Mouse (Mus musculus) heart, embryonic 12.5 days (tissue): ENCODE data around the gene Tmsb10. TPM values are rescaled to one million over a fixed set of nuclear protein-coding genes. Genes with fewer than 3 reads are reported as not detected.

Experiments used
- ATAC-seq: fragments of 200-750 bp; cut with Nextera tagmentation; 2 replicates; pipeline ENCODE4 v1.8.0; 2017; ENCODE audit warnings: moderate TSS enrichment, moderate library complexity; ENCODE audit not compliant: insufficient number of reproducible peaks, low FRiP score
- H3K27ac ChIP-seq: fragments of 300-500 bp; sonication (generic); 2 replicates; pipeline ENCODE4 v1.5.1; 2016; ENCODE audit warnings: mild to moderate bottlenecking, moderate library complexity; ENCODE audit not compliant: poor library complexity, severe bottlenecking
- H3K27me3 ChIP-seq: fragments of 300-500 bp; sonication (generic); replicated peaks from 2 replicates; pipeline ENCODE4 v1.6.1; 2016; ENCODE audit warnings: mild to moderate bottlenecking, moderate library complexity
- H3K36me3 ChIP-seq: fragments of 300-500 bp; sonication (generic); 2 replicates; pipeline ENCODE4 v1.6.1; 2016; ENCODE audit warnings: mild to moderate bottlenecking, moderate library complexity
- H3K4me1 ChIP-seq: fragments of 300-500 bp; sonication (generic); replicated peaks from 2 replicates; pipeline ENCODE4 v1.6.1; 2016; ENCODE audit warnings: mild to moderate bottlenecking
- H3K4me2 ChIP-seq: fragments of 300-500 bp; sonication (generic); 2 replicates; pipeline ENCODE4 v1.6.1; 2016; ENCODE audit warnings: mild to moderate bottlenecking, moderate library complexity
- H3K4me3 ChIP-seq: fragments of 300-500 bp; sonication (generic); 2 replicates; pipeline ENCODE4 v1.5.1; 2016; ENCODE audit warnings: mild to moderate bottlenecking
- H3K9ac ChIP-seq: fragments of 300-500 bp; sonication (generic); 2 replicates; pipeline ENCODE4 v1.6.1; 2016; ENCODE audit warnings: mild to moderate bottlenecking, moderate library complexity
- H3K9me3 ChIP-seq: fragments of 300-500 bp; sonication (generic); replicated peaks from 2 replicates; pipeline ENCODE4 v1.6.1; 2016; ENCODE audit warnings: mild to moderate bottlenecking, moderate library complexity
- WGBS: fragments of 180-500 bp; shearing (Covaris S2); methylation state at CpG from one replicate; pipeline ENCODE4 v1.1.7; 2016; 5-methylcytosine and 5-hydroxymethylcytosine counted together
- polyA plus RNA-seq: library from polyadenylated mRNA; unstranded; fragments of >200 nt; fragmentation: Nextera tagmentation; extraction: Ambion mirVana; gene quantifications from 2 replicates; pipeline ENCODE4 v1.2.1, GENCODE M21; 2016

The Tmsb10 gene
- polyA plus RNA-seq, 1 experiment from 2014 or later, result 2,375 TPM

DNA sequence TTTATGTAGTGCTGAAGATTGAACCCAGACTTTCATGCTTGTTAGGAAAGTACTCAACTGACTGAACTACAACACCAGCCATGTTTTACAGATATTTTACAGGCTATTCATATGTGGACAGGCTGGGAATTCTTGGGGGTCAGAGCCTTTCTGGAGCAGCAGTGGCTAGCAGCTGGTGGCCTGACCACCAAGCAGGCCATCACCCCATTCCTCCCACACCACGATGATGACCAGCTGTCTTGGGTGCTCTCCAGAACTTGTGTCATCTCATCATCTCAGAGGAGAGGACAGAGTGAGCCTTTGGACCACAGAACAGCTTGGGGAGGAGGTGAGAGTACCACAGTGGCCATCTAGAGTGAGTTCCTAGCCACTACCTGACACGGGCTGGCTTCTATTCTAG is 18.3 kb upstream of the Tmsb10 start:
- H3K27me3 ChIP-seq, result no peaks in the 10 kb centered on the region
- H3K4me3 ChIP-seq, result no peak overlapping the region
- 72% methylated on average over 2 of the region's 2 CpGs for WGBS
- H3K27ac ChIP-seq, result no peak overlapping the region
- ATAC-seq, result no peak
- H3K36me3 ChIP-seq, result no peaks in the 10 kb centered on the region
- no peaks in the 10 kb centered on the region for H3K9me3 ChIP-seq
- no peak overlapping the region for H3K4me2 ChIP-seq
- H3K4me1 ChIP-seq, result peaks cover 11% of the 10 kb centered on the region
- H3K9ac ChIP-seq, result no peak overlapping the region

DNA sequence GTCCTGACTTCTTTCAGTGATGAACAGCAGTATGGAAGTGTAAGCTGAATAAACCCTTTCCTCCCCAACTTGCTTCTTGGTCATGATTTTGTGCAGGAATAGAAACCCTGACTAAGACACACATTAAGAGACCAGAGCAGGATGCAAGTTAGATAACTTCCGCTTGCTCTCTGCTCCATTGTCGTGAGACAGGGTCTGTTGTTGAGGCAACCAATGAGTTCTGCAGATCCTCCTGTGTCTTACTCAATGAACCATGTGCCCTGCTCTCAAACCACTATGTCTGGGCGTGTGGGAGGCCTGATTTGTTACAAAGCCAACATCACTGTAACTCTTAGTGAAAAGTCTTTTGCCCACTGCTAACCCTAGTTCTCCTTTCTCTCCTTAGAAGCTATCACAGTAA is 12.5 kb upstream of the Tmsb10 start:
- Histone ChIP-seq H3K36me3 (no peaks in the 10 kb centered on the region), H3K27ac (no peak overlapping the region), H3K9me3 (no peaks in the 10 kb centered on the region), H3K4me1 (no peaks in the 10 kb centered on the region), H3K4me2 (no peak overlapping the region), H3K9ac (no peak overlapping the region), H3K4me3 (no peak overlapping the region), H3K27me3 (no peaks in the 10 kb centered on the region)
- ATAC-seq, result no peak
- WGBS, result 58% methylated on average over 3 of the region's 3 CpGs

DNA sequence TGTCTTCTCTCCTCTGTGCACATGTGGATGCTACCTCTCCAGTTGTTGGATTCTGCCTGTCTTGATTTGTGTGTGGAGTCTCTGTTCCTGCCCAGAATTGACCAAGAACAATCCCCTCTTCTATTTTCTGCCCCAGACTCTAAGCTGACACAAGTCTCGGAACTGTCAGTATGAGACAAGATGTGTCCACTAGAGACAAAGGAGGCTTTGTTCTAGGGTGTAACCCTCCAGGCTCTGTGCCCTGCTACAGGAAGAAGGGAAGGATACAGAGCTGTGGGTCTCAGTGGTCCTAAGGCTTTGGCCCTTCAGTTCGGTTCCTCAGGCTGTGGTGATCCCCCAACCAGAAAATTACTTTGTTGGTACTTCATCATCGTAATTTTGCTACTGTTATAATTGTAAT is 11.2 kb upstream of the Tmsb10 start:
- H3K27me3 ChIP-seq, result no peaks in the 10 kb centered on the region
- H3K4me2 ChIP-seq, result no peak overlapping the region
- no peak overlapping the region for H3K9ac ChIP-seq
- no peaks in the 10 kb centered on the region for H3K36me3 ChIP-seq
- H3K4me3 ChIP-seq, result no peak overlapping the region
- H3K4me1 ChIP-seq, result no peaks in the 10 kb centered on the region
- WGBS, result 62% methylated on average over 3 of the region's 3 CpGs
- ATAC-seq, result no peak
- no peaks in the 10 kb centered on the region for H3K9me3 ChIP-seq
- H3K27ac ChIP-seq, result no peak overlapping the region

DNA sequence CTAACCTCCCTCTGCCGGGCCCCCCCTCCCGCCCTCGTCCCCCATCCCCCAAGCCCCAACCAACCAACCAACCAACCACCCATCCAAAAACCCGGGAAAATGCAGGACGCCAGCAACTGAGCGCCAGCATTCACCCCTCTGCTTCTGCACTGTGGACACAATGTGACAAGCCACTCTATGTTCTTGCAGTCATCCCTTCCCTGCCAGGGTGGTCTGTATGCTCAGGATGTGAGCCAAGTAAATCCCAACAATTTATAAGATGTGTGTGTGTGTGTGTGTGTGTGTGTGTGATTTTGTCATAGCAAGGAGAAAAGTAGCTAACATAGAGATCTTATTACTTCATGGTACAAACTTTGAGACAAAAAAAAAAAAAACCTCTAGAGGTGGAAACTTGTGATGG is 6.7 kb upstream of the Tmsb10 start:
- H3K4me3 ChIP-seq, result no peak overlapping the region

DNA sequence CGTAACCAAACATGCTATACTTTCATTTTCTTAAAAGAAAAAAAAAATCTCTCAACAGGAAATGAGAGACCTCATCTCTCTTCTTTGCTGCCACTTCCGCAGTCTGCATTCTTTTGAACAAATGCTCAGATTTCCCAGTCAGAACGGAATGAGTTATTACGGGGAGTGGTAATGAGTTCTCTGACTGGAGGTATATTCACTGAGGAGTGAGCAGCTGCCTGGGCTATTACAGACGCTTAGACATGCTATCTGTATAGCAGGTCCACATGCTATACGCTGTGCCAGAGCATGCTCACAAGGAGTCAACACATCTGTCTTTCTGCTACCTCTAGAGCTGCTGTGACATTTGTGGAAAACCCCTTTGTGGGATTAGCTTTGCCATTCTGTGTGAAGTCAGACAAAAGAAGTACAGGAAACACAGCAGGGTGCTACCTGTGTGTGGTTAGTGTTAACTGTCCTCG is 3.8 kb upstream of the Tmsb10 start:
- no peak for ATAC-seq
- Histone ChIP-seq H3K27ac (no peak overlapping the region), H3K27me3 (no peaks in the 10 kb centered on the region), H3K36me3 (no peaks in the 10 kb centered on the region), H3K9ac (no peak overlapping the region), H3K9me3 (no peaks in the 10 kb centered on the region), H3K4me1 (peaks cover 6% of the 10 kb centered on the region; the same call in 1 of the 2 replicates), H3K4me2 (no peak overlapping the region), H3K4me3 (no peak overlapping the region)
- 52% methylated on average over 7 of the region's 7 CpGs for WGBS

More for the DNA sequence above, 6.7 kb upstream of the Tmsb10 start:
- Histone ChIP-seq H3K4me1 (no peaks in the 10 kb centered on the region), H3K4me2 (no peak overlapping the region), H3K9ac (no peak overlapping the region), H3K36me3 (no peaks in the 10 kb centered on the region), H3K9me3 (no peaks in the 10 kb centered on the region), H3K27me3 (no peaks in the 10 kb centered on the region), H3K27ac (no peak overlapping the region)
- 88% methylated on average over 6 of the region's 6 CpGs for WGBS
- ATAC-seq, result no peak

DNA sequence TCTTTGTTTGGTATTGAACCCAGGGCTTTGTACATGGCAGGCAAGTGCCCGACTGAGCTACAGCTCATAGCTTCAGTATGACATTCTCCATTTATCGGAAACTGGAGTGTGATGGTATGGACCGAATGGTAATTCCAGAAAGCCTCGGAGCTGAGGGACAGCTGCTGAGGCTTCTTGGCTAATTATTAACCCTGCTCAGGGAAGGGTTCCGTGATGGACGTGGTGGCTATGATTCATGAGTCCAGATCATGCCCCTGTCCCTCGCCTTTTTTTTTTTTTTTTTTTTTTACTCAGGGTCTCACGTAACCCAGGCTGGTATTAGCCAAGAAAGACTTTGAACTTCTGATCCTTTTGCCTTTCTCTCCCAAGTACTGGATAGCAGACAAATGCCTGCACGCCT is 3.1 kb upstream of the Tmsb10 start:
- H3K9ac ChIP-seq, result no peak overlapping the region
- WGBS, result 86% methylated on average over 9 of the region's 9 CpGs
- no peaks in the 10 kb centered on the region for H3K27me3 ChIP-seq
- no peak overlapping the region for H3K27ac ChIP-seq
- H3K4me1 ChIP-seq, result peaks cover 8% of the 10 kb centered on the region
- no peak overlapping the region for H3K4me3 ChIP-seq
- no peak overlapping the region for H3K4me2 ChIP-seq
- ATAC-seq, result no peak
- no peaks in the 10 kb centered on the region for H3K36me3 ChIP-seq
- H3K9me3 ChIP-seq, result no peaks in the 10 kb centered on the region

DNA sequence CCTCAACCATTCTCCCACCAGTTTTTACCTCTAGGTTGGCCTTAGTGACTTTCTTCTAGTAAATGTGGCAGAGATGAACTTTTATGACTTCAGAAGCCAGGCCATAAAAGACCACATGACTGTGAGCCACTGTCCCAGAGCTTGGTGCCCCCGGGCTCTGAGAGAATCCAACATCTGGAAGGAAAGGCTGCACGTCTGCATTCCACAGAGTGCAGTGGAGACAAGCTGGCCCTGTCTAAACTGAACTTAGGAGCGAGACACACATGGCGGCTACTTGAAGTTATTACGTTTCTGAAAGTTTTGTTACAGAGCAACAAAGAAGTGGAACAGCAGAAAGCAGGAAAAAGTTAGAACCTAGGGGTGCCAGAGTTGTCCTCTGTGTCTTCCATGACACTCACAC is 2.1 kb upstream of the Tmsb10 start:
- H3K36me3 ChIP-seq, result no peaks in the 10 kb centered on the region
- no peaks in the 10 kb centered on the region for H3K27me3 ChIP-seq
- H3K4me3 ChIP-seq, result no peak overlapping the region
- H3K9me3 ChIP-seq, result no peaks in the 10 kb centered on the region
- no peak overlapping the region for H3K4me2 ChIP-seq
- H3K9ac ChIP-seq, result no peak overlapping the region
- 79% methylated on average over 5 of the region's 5 CpGs for WGBS
- ATAC-seq, result no peak
- H3K27ac ChIP-seq, result no peak overlapping the region
- peaks cover 17% of the 10 kb centered on the region for H3K4me1 ChIP-seq

DNA sequence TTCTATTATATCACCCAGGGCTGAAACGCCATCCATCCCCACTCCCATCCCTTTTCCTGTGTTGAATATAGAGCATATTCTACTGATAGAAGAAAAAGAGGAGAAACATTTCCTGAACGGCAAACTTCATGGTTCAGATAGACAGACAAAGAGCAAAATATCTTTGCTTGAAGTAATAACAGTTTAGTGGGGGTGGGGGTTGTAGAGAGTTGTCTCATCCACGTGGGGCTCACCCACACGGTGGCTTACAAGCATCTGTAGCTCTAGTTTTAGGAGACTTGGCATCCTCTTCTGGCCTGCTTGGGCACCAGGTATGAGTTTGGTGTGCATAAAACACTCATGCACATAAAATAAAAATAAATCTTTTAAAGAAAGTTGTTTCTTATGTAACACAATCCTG is 627 bp upstream of the Tmsb10 start:
- no peaks in the 10 kb centered on the region for H3K27me3 ChIP-seq
- H3K36me3 ChIP-seq, result no peaks in the 10 kb centered on the region
- peak overlapping the region; percentile 99 for H3K9ac ChIP-seq
- WGBS, result 31% methylated on average over 4 of the region's 4 CpGs
- peak overlapping the region; percentile 94; the same call in 1 of the 2 replicates for H3K27ac ChIP-seq
- peaks cover 29% of the 10 kb centered on the region for H3K4me1 ChIP-seq
- no peak for ATAC-seq
- H3K4me3 ChIP-seq, result peak overlapping the region; percentile 97
- peak overlapping the region; percentile 71 for H3K4me2 ChIP-seq
- no peaks in the 10 kb centered on the region for H3K9me3 ChIP-seq

DNA sequence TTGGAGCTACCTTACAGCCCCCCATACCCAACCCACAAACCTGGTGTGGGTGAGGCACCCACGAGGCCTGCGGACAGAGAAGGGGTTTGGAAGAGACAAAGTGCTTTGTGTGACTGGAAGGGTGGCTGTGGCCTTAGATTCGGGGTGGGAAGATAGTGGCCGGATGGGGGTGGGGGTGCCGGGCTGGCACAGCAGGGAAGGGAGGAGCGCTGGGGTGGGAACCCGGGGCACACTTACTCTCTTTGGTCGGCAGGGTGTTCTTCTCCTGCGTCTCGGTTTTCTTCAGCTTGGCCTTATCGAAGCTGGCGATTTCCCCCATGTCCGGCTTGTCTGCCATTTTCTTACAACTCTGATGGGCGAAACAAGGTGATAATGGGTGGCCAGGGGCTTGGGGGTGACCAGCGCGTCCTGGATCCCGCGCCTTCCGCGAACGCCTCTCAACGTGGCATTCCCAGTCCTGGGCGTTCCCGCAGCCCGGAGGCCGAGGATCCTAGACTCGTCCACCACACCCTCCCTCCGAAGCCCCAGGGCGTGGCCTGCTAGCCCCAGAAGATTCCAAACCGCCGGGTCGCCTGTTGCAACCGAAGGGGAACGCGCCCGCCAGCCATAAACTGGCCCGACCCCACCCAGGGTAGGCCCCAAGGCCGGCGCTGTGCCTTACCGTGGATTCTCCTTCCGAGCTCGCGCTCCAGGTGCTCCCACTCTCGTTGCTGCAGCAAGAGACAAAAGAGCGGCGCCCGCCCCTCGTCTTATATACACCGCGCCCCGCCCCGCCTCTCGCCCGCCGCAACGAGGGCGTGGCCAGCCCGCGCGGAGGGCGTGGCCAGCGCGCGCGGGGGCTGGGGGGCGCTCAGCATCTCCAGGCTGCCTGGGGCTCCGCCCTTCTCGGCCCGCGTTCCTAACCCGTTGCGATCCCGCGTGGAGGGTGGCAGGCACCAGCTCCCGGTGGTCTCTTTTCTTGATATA is 589 bp downstream of the Tmsb10 start:
- under 1% methylated on average over 72 of the region's 75 CpGs for WGBS
- Histone ChIP-seq H3K36me3 (no peaks in the 10 kb centered on the region), H3K4me1 (peaks cover 29% of the 10 kb centered on the region)

DNA sequence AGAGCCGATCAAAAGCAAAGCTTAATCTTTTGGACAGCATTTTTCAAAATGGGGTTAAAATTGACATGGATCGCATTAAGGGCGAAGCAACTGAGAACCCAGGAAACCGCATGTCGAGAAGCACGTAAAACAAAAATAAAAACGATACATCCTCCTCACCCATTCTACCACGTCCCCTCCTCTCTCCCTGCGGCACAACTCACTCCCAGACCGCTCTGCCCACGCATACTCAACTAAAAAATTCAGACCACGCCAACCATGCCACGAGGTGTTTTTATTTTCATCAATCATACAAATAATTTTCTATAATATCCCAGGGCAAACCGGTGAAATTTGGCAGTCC is 1.5 kb downstream of the Tmsb10 start:
- H3K27ac ChIP-seq, result peak overlapping the region; percentile 42; the same call in 1 of the 2 replicates
- no peaks in the 10 kb centered on the region for H3K27me3 ChIP-seq
- H3K9ac ChIP-seq, result peak overlapping the region; percentile 99
- peaks cover 29% of the 10 kb centered on the region for H3K4me1 ChIP-seq
- ATAC-seq, result no peak
- H3K4me3 ChIP-seq, result peak overlapping the region; percentile 97
- H3K9me3 ChIP-seq, result no peaks in the 10 kb centered on the region
- no peaks in the 10 kb centered on the region for H3K36me3 ChIP-seq
- peak overlapping the region; percentile 71 for H3K4me2 ChIP-seq
- WGBS, result 2% methylated on average over 14 of the region's 14 CpGs

More for the DNA sequence above, 589 bp downstream of the Tmsb10 start:
- Histone ChIP-seq H3K4me3 (peak overlapping the region; percentile 97), H3K9me3 (no peaks in the 10 kb centered on the region), H3K4me2 (peak overlapping the region; percentile 71), H3K27ac (peak overlapping the region; percentile 94), H3K9ac (peak overlapping the region; percentile 99), H3K27me3 (no peaks in the 10 kb centered on the region)
- ATAC-seq, result peak; percentile 88

DNA sequence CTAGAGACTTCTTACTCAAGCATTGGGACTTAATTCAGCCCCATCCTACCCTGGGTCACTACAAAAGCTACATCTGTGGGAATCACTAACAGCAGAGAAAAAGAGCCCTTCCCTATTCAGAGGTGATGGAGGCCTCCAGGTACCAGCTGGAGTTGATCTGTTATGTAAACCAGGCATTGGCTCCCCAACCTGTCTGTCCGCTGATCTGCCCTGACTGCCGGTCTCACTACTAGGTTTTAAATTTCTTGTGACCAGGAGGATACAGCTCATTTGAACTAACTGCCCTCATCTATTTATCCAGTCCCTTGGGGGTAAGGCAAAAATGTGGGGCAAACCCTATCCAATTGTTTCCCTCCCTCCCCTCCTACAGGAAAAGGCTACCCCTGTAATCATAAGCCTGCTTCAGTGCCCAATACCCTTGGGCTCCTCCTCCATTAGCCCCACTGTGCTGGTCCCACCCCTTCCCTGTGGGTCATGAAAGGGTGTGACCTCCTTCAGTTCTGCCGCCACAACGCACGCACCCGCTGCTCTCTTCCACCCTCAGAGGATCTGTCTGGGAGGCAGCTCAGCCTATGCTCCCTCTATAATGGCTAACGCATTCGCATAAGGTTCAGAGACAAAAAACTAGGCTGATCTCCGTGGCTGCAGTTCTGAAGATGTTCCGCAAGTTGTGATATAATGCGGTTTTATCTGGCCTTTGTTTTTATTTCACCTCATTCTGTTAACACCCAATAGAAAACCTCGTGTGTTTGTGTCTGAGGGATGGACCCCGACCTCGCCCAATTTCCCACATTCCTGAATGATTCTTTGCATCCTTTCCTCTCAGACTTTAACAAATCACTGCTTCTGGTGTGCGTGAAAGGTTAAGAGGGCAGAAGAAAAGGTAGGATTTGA is 2.1 kb downstream of the Tmsb10 start:
- no peaks in the 10 kb centered on the region for H3K27me3 ChIP-seq
- H3K9ac ChIP-seq, result peak overlapping the region; percentile 99
- no peaks in the 10 kb centered on the region for H3K36me3 ChIP-seq
- H3K9me3 ChIP-seq, result no peaks in the 10 kb centered on the region
- peak overlapping the region; percentile 42; the same call in 1 of the 2 replicates for H3K27ac ChIP-seq
- peak overlapping the region; percentile 71 for H3K4me2 ChIP-seq
- H3K4me1 ChIP-seq, result peaks cover 29% of the 10 kb centered on the region
- ATAC-seq, result peak; percentile 43; the same call in 1 of the 2 replicates
- H3K4me3 ChIP-seq, result peak overlapping the region; percentile 97
- WGBS, result 6% methylated on average over 15 of the region's 15 CpGs
